Mouse (Mus musculus) heart, embryonic 11.5 days (tissue): ENCODE measurements around the gene E330021D16Rik. TPM values are rescaled to one million over a fixed set of nuclear protein-coding genes. Genes with fewer than 3 reads are reported as not detected.

ENCODE experiments used
- polyA plus RNA-seq: library from polyadenylated mRNA; unstranded; fragments of >200 nt; fragmentation: Nextera tagmentation; extraction: Ambion mirVana; gene quantifications from 2 replicates; pipeline ENCODE4 v1.2.1, GENCODE M21; 2014

The E330021D16Rik gene
- polyA plus RNA-seq, 1 experiment from 2014 or later, result not detected

Other genes with a start within 250 kb of the E330021D16Rik start
- gene Grin2b, start 242.1 kb downstream of the E330021D16Rik start, polyA plus RNA-seq, result 0.04 and 0.08 TPM in 2 replicates
- not detected in 2 replicates for gene Gm8994, start 88.0 kb downstream of the E330021D16Rik start, polyA plus RNA-seq
- gene Atf7ip, start 90.6 kb upstream of the E330021D16Rik start, polyA plus RNA-seq, result 43.1 and 49.7 TPM in 2 replicates
- 5.3 and 5.4 TPM in 2 replicates for gene Plbd1, start 246.4 kb upstream of the E330021D16Rik start, polyA plus RNA-seq